Mouse (Mus musculus) adrenal gland, adult 8-10 months (tissue): Measurements from ENCODE around the gene Ckm. TPM values are rescaled to one million over a fixed set of nuclear protein-coding genes. Genes with fewer than 3 reads are reported as not detected.

Experiments
- DNase-seq: peaks from one replicate; pipeline ENCODE4 v3.0.0; 2022
- total RNA-seq, 4 experiments: library from RNA; stranded (reverse); gene quantifications; 2 replicates each; pipeline ENCODE4 v1.2.4; 2022

Gene Ckm
- total RNA-seq, 4 experiments from 2014 or later = not detected

- DNase-seq = no peak
Observed at GRCm38 (mm10) chr7:19436276-19436675, 31.7 kb downstream of the Ckm start.

- DNase-seq = no peak
Observed at GRCm38 (mm10) chr7:19437048-19437447, 32.5 kb downstream of the Ckm start.

GRCm38 (mm10) chr7:19441448-19442091, 37.0 kb downstream of the Ckm start:
- no peak for DNase-seq

- peak; percentile 69 for DNase-seq
Observed at GRCm38 (mm10) chr7:19443344-19443743, 38.8 kb downstream of the Ckm start.

GRCm38 (mm10) chr7:19444801-19445200, 40.2 kb downstream of the Ckm start:
- peak; percentile 58 for DNase-seq

- DNase-seq = no peak
Observed at GRCm38 (mm10) chr7:19447689-19448088, 43.1 kb downstream of the Ckm start.

GRCm38 (mm10) chr7:19449165-19449564, 44.6 kb downstream of the Ckm start:
- DNase-seq = no peak

- DNase-seq = no peak
Observed at GRCm38 (mm10) chr7:19455186-19455585, 50.6 kb downstream of the Ckm start.

- no peak for DNase-seq
Observed at GRCm38 (mm10) chr7:19455819-19456495, 51.4 kb downstream of the Ckm start.

GRCm38 (mm10) chr7:19456628-19457027, 52.1 kb downstream of the Ckm start:
- DNase-seq = no peak

GRCm38 (mm10) chr7:19457414-19458071, 53.0 kb downstream of the Ckm start:
- no peak for DNase-seq

- no peak for DNase-seq
Observed at GRCm38 (mm10) chr7:19458072-19458486, 53.5 kb downstream of the Ckm start.

- peak; percentile 72 for DNase-seq
Observed at GRCm38 (mm10) chr7:19458591-19459111, 54.1 kb downstream of the Ckm start, which contains the start of gene Mark4. Gene Mark4 (minus strand): TSS chr7:19458821.

GRCm38 (mm10) chr7:19459144-19459870, 54.7 kb downstream of the Ckm start:
- DNase-seq = no peak

GRCm38 (mm10) chr7:19460500-19460899, 55.9 kb downstream of the Ckm start:
- DNase-seq = no peak

- DNase-seq = no peak
Observed at GRCm38 (mm10) chr7:19461488-19461887, 56.9 kb downstream of the Ckm start.

- no peak for DNase-seq
Observed at GRCm38 (mm10) chr7:19462443-19462842, 57.9 kb downstream of the Ckm start.

GRCm38 (mm10) chr7:19462884-19463381, 58.4 kb downstream of the Ckm start, which contains the start of gene Exoc3l2:
Gene Exoc3l2 (plus strand): TSS chr7:19463331.
- no peak for DNase-seq

- no peak for DNase-seq
Observed at GRCm38 (mm10) chr7:19464367-19465307, 60.1 kb downstream of the Ckm start.

GRCm38 (mm10) chr7:19466602-19467145, 62.1 kb downstream of the Ckm start:
- no peak for DNase-seq

GRCm38 (mm10) chr7:19467638-19468037, 63.1 kb downstream of the Ckm start:
- no peak for DNase-seq
